Mouse (Mus musculus): Measurements from ENCODE around the gene Mettl15. TPM values are rescaled to one million over a fixed set of nuclear protein-coding genes. Genes with fewer than 3 reads are reported as not detected.
"Not testable (repeated sequence)": the region's sequence is repeated elsewhere in the genome, so short reads cannot be mapped to it uniquely, and the experiment has no call there.

Mettl15 gene
- total and polyA plus RNA-seq, 3 experiments, result 5.1 to 11.5 (median 5.6) TPM

- no peaks in the 10 kb centered on the region for H3K9me3 ChIP-seq (replicated peaks; ENCODE audit: low read length)
- H3K4me3 ChIP-seq (replicated peaks in 1 of 3; ENCODE audit: low read depth in 2 of 3, low read length in 2 of 3, poor library complexity in 1 of 3), result no peak overlapping the region
- dilution Hi-C loops (cut with MboI; ENCODE audit: extremely low pct_ligation_motif_present, extremely low pct_unique_long_range_greater_than_20kb, low sequenced_read_pairs), result no loop called here
- no peak overlapping the region for H3K27ac ChIP-seq (ENCODE audit: insufficient read depth, low read depth)
- in situ Hi-C loops (cut with MboI; ENCODE audit: low pct_ligation_motif_present, low pct_unique_long_range_greater_than_20kb, low sequenced_read_pairs), result no loop called here
- no peaks in the 10 kb centered on the region for H3K4me1 ChIP-seq (ENCODE audit: control insufficient read depth in 1 of 2, insufficient read depth in 2 of 2)
- no peaks in the 10 kb centered on the region for H3K27me3 ChIP-seq (replicated peaks)
- no peak overlapping the region for H3K4me2 ChIP-seq (ENCODE audit: insufficient read depth, low read depth, poor library complexity, severe bottlenecking)
- no peak for DNase-seq (ENCODE audit: extremely low read depth)
- TF ChIP-seq USF1 (IDR thresholded peaks at IDR 0.05; ENCODE audit: low read depth, low read length) (no peak), ZMIZ1 (IDR thresholded peaks at IDR 0.05; ENCODE audit: low read depth, low read length) (no peak), POLR2AphosphoS2 (IDR thresholded peaks at IDR 0.05; ENCODE audit: low read depth, low read length) (no peak), BHLHE40 (IDR thresholded peaks at IDR 0.05; ENCODE audit: low read depth, low read length) (no peak), CHD2 (IDR thresholded peaks at IDR 0.05; ENCODE audit: low read length) (no peak), RAD21 (IDR thresholded peaks at IDR 0.05; ENCODE audit: low read depth, low read length) (no peak), JUN (IDR thresholded peaks at IDR 0.05; ENCODE audit: insufficient read depth, low read depth, low read length) (no peak), USF2 (conservative IDR thresholded peaks at IDR 0.05; ENCODE audit: low read depth, low read length) (no peak), CHD1 (IDR thresholded peaks at IDR 0.05; ENCODE audit: low read depth, low read length) (no peak), IRF4 (IDR thresholded peaks at IDR 0.05; ENCODE audit: low read depth, low read length) (no peak), NELFE (IDR thresholded peaks at IDR 0.05; ENCODE audit: low read depth, low read length) (no peak), JUND (conservative IDR thresholded peaks at IDR 0.05; ENCODE audit: low read depth, low read length) (no peak), ELF1 (IDR thresholded peaks at IDR 0.05; ENCODE audit: low read depth, low read length) (no peak), MYC (IDR thresholded peaks at IDR 0.05; ENCODE audit: low read depth, low read length) (no peak), ETS1 (conservative IDR thresholded peaks at IDR 0.05; ENCODE audit: low read depth, low read length) (no peak), EP300 (IDR thresholded peaks at IDR 0.05; ENCODE audit: low read length) (no peak), UBTF (IDR thresholded peaks at IDR 0.05; ENCODE audit: low read depth, low read length) (no peak), E2F4 (IDR thresholded peaks at IDR 0.05; ENCODE audit: insufficient replicate concordance, low read depth, low read length) (no peak), MAZ (IDR thresholded peaks at IDR 0.05; ENCODE audit: low read depth, low read length) (no peak), GABPA (IDR thresholded peaks at IDR 0.05; ENCODE audit: insufficient replicate concordance, low read depth, low read length) (no peak)
- H3K36me3 ChIP-seq (replicated peaks in 1 of 2; ENCODE audit: control insufficient read depth in 1 of 2, insufficient read depth in 1 of 2, low read length in 1 of 2), result peaks cover 0 to 3% of the 10 kb centered on the region in 2 experiments
- H3K79me2 ChIP-seq (replicated peaks; ENCODE audit: control insufficient read depth, extremely low read depth, insufficient read depth, poor library complexity, severe bottlenecking), result no peaks in the 10 kb centered on the region
- H3K9ac ChIP-seq (ENCODE audit: insufficient read depth, low read depth), result no peak overlapping the region
Observed at GRCm38 (mm10) chr2:109227196-109227595, 53.4 kb downstream of the Mettl15 start.

GRCm38 (mm10) chr2:109221470-109221869, 59.1 kb downstream of the Mettl15 start:
- dilution Hi-C loops (cut with MboI; ENCODE audit: extremely low pct_ligation_motif_present, extremely low pct_unique_long_range_greater_than_20kb, low sequenced_read_pairs), result no loop called here
- in situ Hi-C loops (cut with MboI; ENCODE audit: low pct_ligation_motif_present, low pct_unique_long_range_greater_than_20kb, low sequenced_read_pairs), result no loop called here
- H3K27me3 ChIP-seq (replicated peaks), result no peaks in the 10 kb centered on the region
- no peak overlapping the region for H3K4me2 ChIP-seq (ENCODE audit: insufficient read depth, low read depth, poor library complexity, severe bottlenecking)
- no peak overlapping the region for H3K27ac ChIP-seq (ENCODE audit: insufficient read depth, low read depth)
- DNase-seq (ENCODE audit: extremely low read depth), result peak; percentile 5
- TF ChIP-seq MYC (IDR thresholded peaks at IDR 0.05; ENCODE audit: low read depth, low read length), result no peak
- TF ChIP-seq ZKSCAN1 (IDR thresholded peaks at IDR 0.05; ENCODE audit: borderline replicate concordance, low read depth, low read length), result no peak
- no peak for TF ChIP-seq ZNF384 (IDR thresholded peaks at IDR 0.05; ENCODE audit: low read depth, low read length)
- peak; percentile 58; the same call in 1 of the 2 replicates for TF ChIP-seq IRF4 (IDR thresholded peaks at IDR 0.05; ENCODE audit: low read depth, low read length)
- TF ChIP-seq EP300 (IDR thresholded peaks at IDR 0.05; ENCODE audit: low read length), result no peak
- TF ChIP-seq MAX (IDR thresholded peaks at IDR 0.05; ENCODE audit: low read length), result no peak
- no peaks in the 10 kb centered on the region for H3K36me3 ChIP-seq (replicated peaks in 1 of 2; ENCODE audit: control insufficient read depth in 1 of 2, insufficient read depth in 1 of 2, low read length in 1 of 2)
- H3K9ac ChIP-seq (ENCODE audit: insufficient read depth, low read depth), result no peak overlapping the region
- no peaks in the 10 kb centered on the region for H3K9me3 ChIP-seq (replicated peaks; ENCODE audit: low read length)
- no peaks in the 10 kb centered on the region for H3K4me1 ChIP-seq (ENCODE audit: control insufficient read depth in 1 of 2, insufficient read depth in 2 of 2)
- no peaks in the 10 kb centered on the region for H3K79me2 ChIP-seq (replicated peaks; ENCODE audit: control insufficient read depth, extremely low read depth, insufficient read depth, poor library complexity, severe bottlenecking)
- H3K4me3 ChIP-seq (replicated peaks in 1 of 3; ENCODE audit: low read depth in 2 of 3, low read length in 2 of 3, poor library complexity in 1 of 3), result no peak overlapping the region

GRCm38 (mm10) chr2:109216678-109217077, 63.9 kb downstream of the Mettl15 start:
- H3K9ac ChIP-seq (ENCODE audit: insufficient read depth, low read depth); H3K36me3 ChIP-seq (replicated peaks in 1 of 2; ENCODE audit: control insufficient read depth in 1 of 2, insufficient read depth in 1 of 2, low read length in 1 of 2); dilution Hi-C loops (cut with MboI; ENCODE audit: extremely low pct_ligation_motif_present, extremely low pct_unique_long_range_greater_than_20kb, low sequenced_read_pairs); DNase-seq (ENCODE audit: extremely low read depth); H3K4me2 ChIP-seq (ENCODE audit: insufficient read depth, low read depth, poor library complexity, severe bottlenecking); H3K27me3 ChIP-seq (replicated peaks); H3K27ac ChIP-seq (ENCODE audit: insufficient read depth, low read depth); H3K79me2 ChIP-seq (replicated peaks; ENCODE audit: control insufficient read depth, extremely low read depth, insufficient read depth, poor library complexity, severe bottlenecking); H3K9me3 ChIP-seq (replicated peaks; ENCODE audit: low read length); H3K4me1 ChIP-seq (ENCODE audit: control insufficient read depth in 1 of 2, insufficient read depth in 2 of 2); H3K4me3 ChIP-seq (replicated peaks in 1 of 3; ENCODE audit: low read depth in 2 of 3, low read length in 2 of 3, poor library complexity in 1 of 3); in situ Hi-C loops (cut with MboI; ENCODE audit: low pct_ligation_motif_present, low pct_unique_long_range_greater_than_20kb, low sequenced_read_pairs): not testable (repeated sequence)

Measured in CH12.LX (cell line).